Mouse (Mus musculus) cerebellum, postnatal 36 days (tissue): Measurements from ENCODE around the gene Gm20826.
"Not testable (repeated sequence)": the region's sequence is repeated elsewhere in the genome, so short reads cannot be mapped to it uniquely, and the experiment has no call there.

Source experiments
- DNase-seq, 2 experiments: peaks; one replicate each; pipeline ENCODE4 v3.0.0; 2021 to 2022; ENCODE audit warnings: mixed read lengths in 2 of 2

Gm20826 gene

DNA sequence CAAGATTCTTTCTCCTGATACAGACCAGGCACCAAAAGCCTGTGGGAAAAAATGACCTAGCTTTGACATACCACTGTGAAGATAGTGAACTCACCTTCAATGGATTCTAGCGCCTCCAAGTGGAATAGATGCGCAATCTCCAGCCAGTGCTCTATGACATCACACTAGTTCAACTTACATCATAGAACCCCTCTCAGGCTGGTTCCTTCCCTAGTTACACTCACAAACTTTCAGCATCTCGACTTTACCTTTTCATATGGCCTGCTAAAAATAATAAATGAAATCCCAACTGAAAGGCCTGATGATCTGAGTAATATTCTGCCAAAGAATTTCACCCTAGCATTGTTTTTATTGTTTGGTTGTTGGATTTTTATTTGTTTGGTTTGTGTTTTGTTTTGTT, at the start of gene Gm20826:
Gene Gm20826, minus strand, starts transcription at position 101 of the 400 bp plus-strand sequence.
- DNase-seq = not testable (repeated sequence)
